Mouse (Mus musculus): ENCODE measurements around the gene Ly6g6d.

DNA sequence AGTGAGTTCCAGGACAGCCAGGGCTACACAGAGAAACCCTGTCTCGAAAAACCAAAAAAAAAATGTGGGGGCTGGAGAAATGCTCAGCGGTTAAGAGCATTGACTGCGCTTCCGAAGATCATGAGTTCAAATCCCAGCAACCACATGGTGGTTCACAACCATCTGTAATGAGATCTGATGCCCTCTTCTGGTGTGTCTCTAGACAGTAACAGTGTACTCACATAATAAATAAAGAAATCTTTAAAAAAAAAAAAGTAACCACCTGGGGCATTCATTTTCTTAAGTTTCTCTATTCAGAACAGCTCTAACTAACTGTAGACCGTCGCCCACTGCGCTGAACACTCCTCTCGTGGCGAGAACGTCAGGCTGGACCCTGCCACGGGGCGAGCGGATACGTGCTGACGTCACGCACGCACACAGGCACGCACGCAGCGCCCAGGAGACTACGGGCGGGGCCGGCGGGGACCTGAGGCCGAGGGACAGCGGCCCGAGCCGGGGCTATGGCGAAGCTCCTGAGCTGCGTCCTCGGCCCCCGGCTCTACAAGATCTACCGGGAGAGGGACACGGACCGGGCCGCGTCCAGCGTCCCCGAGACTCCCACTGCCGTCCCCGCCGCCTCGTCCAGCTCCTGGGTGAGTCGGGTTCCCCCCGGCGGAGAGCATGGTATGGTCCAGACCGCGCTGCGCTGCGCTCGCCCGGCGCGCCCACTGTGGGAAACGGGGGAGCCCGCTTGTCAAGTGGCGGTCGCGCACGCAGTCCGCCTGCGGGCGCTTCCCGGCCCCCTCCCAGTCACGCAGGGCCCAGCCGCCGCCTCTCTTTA, 11.2 kb upstream of the Ly6g6d start, which contains the start of gene Abhd16a:
- TF ChIP-seq CTCF (IDR thresholded peaks at IDR 0.05; ENCODE audit: insufficient read depth, low read depth, low read length) = no peak
- peak; percentile 93 for TF ChIP-seq POLR2A (IDR thresholded peaks at IDR 0.05; ENCODE audit: insufficient read depth, low read depth, low read length)

All from olfactory bulb, adult 2 months (tissue).